Mouse (Mus musculus): ENCODE measurements around the gene Ppbp.
"Not testable (repeated sequence)": the region's sequence is repeated elsewhere in the genome, so short reads cannot be mapped to it uniquely, and the experiment has no call there.

Ppbp gene

DNA sequence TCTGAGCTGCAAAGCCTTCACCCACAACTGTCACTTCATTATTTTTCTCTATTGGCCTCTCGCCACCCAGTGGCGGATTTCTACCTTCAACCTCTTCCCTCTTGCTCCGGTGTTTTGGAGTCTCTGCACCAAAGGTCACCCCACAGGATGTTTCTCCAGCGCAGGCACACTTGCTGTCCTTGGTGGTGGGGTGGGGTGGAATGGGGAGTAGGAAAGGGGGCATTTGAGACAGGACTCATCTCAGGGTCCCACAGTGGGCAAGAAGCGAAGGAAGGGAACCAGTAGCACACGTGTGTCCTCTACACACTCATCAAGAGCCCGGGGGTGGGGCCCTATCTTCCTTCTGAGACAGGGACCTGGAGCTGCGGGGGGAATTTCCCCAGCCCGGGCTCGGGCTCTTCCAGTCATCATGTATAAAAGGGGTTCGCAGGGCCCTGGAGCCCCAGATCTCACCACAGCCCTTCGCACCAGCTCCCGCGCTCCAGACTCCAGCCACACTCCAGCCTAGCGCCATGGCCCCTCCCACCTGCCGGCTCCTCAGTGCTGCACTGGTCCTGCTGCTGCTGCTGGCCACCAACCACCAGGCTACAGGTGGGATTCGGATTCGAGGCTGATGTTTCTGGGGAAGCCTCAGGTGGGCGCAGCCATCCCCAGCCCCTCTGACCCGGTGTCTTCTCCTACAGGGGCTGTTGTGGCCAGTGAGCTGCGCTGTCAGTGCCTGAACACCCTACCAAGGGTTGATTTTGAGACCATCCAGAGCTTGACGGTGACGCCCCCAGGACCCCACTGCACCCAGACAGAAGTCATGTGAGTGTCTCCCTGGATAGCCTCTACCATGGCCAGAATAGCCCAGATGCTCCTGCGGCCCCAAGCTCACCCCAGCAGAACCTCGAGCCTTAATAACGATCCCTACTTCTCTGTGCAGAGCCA, 17.6 kb downstream of the Ppbp start, which contains the start of gene Cxcl3:
Gene Cxcl3, plus strand, starts transcription at position 445 of the 930 bp plus-strand sequence.
- DNase-seq (ENCODE audit: low spot score in 2 of 2) = no peak

DNA sequence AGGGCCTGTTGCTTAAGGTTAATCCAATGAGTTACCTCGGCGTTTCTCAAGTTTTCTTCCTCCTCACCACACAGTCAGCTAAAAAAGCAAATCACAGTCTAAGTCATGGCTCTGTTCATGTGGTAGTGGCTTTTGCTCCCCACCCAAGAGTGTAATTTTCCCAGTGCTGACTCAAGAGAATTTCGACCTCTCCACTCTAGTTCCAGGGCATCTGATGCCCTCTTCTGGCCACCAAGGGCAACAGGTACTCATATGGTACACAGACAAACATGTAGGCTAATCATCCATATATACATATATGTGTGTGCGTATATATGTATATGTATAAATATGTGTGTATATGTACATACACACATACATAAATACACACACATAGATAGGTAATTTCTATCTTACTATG, 19.8 kb downstream of the Ppbp start:
- DNase-seq (ENCODE audit: low spot score in 2 of 2) = no peak

DNA sequence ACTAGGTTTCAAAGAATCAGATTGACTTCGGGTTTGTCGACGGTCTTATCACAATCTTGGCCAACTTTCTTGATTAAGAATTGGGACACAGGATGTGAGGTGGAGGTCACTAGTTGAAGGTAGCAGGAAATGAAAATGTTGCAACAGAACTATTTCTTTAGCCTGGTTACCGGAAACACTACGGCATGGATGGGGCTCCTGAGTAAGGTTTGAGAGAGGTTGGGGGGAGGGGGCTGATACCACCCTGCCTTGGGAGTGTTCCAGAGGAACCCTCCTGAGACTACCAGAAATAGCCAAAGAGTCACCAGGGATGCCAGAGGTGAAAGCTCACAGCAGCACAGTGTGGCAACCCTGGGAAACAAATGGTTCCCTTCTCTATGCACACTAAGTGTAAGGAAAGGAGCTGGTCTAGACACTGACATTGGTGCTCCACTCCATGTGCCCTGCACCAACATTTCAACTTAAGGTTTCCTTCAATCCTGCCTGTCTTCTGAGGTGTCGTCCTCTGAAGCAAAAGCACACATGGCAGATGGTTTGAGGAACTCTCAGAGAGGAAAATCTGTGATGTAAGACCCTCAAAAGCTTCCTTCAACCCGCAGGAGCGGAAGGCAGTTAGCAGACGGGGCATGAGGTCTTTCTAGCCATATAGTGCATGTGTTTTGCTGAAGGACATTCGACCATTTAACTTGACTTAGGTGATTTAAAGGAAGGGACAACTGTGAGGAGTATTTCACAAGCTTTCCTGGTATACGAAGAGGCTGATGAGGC, 21.2 kb downstream of the Ppbp start:
- no peak for DNase-seq (ENCODE audit: low spot score in 2 of 2)

DNA sequence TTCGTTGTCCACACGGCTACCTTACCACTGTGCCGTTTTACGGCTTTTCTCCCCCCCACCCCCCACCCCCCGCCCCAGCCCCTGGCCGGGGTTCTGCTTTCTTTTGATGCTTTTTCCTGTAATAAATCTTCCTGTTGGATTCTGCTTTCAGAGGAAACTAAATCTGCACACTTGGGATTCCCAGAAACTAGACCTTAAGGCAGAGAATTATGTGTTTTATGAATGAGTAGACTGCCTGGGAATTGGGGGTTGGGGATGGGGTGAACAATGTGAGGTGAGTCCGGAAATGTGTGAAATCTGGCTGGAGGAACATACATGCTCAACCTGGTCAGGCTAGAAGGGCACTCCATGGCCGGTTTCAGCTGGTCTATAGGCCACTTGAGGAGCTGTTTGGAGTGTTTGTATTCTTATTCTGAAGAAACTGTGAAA, 21.8 kb downstream of the Ppbp start:
- DNase-seq (ENCODE audit: low spot score in 2 of 2) = no peak

GRCm38 (mm10) chr5:90794195-90794625, 25.9 kb downstream of the Ppbp start, which contains the start of gene Cxcl15:
Cxcl15 (plus strand) TSS chr5:90794534.
- DNase-seq (ENCODE audit: low spot score in 2 of 2) = no peak

DNA sequence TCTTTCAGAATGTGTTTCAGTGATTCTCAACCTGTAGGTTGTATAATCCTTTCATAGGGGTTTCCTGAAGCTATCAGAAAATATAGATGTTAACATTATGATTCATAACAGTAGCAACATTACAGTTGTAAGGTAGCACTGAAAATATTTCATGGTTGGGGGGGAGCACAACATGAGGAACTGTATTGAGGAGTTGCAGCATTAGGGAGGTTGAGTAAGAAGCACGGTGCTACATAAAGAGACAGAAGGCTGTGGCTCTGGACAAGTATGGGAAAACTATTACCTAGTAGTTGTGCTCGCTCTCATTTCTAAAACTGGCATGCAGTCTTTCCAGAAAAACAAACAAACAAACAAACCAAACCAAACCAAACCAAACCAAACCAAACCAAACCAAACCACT, 27.1 kb downstream of the Ppbp start:
- DNase-seq (ENCODE audit: low spot score in 2 of 2) = not testable (repeated sequence)

GRCm38 (mm10) chr5:90804574-90804973, 36.3 kb downstream of the Ppbp start:
- no peak for DNase-seq (ENCODE audit: low spot score in 2 of 2)

- no peak for DNase-seq (ENCODE audit: low spot score in 2 of 2)
Observed at GRCm38 (mm10) chr5:90806050-90806449, 37.7 kb downstream of the Ppbp start.

- DNase-seq (ENCODE audit: low spot score in 2 of 2) = no peak
Observed at GRCm38 (mm10) chr5:90807176-90807950, 39.0 kb downstream of the Ppbp start.

All from spleen, postnatal 36 days (tissue).